Mouse (Mus musculus): ENCODE measurements at regions not wholly inside any gene's neighbourhood (a gene's known extent, or its start where the extent isn't known, plus 50 kb on each side); places are given as distances from the start of the nearest gene placed in this dataset.

GRCm38 (mm10) chr1:184297001-184297740 lies 263.1 kb upstream of the 1700056E22Rik start:
- Histone ChIP-seq H3K79me2 (ENCODE audit: control insufficient read depth, insufficient read depth, low read length, poor library complexity) (no peaks in the 10 kb centered on the region), H3K4me1 (ENCODE audit: control insufficient read depth in 1 of 2, insufficient read depth in 2 of 2, low read length in 2 of 2) (no peaks in the 10 kb centered on the region), H3K27ac (ENCODE audit: control insufficient read depth, low read depth, low read length) (no peak overlapping the region), H3K36me3 (ENCODE audit: control insufficient read depth in 1 of 2, insufficient read depth in 2 of 2, low read length in 2 of 2) (no peaks in the 10 kb centered on the region), H3K9me3 (replicated peaks; ENCODE audit: insufficient read depth, low read length) (no peaks in the 10 kb centered on the region), H3K4me3 (ENCODE audit: control insufficient read depth in 1 of 2, insufficient read depth in 1 of 2, low read depth in 2 of 2, low read length in 2 of 2) (no peak overlapping the region), H3K9ac (ENCODE audit: control insufficient read depth, low read depth, low read length, poor library complexity, severe bottlenecking) (no peak overlapping the region), H3K27me3 (ENCODE audit: control insufficient read depth in 1 of 2, insufficient read depth in 2 of 2, low read length in 2 of 2) (no peaks in the 10 kb centered on the region)
- no peak for TF ChIP-seq ZC3H11A (IDR thresholded peaks at IDR 0.05; ENCODE audit: low read depth, low read length)
- no peak for TF ChIP-seq TAL1 (IDR thresholded peaks at IDR 0.05; ENCODE audit: low read length)
- no peak for TF ChIP-seq TBP (IDR thresholded peaks at IDR 0.05; ENCODE audit: low read depth, low read length)
- no peak for TF ChIP-seq GABPA (IDR thresholded peaks at IDR 0.05; ENCODE audit: low read depth, low read length)
- TF ChIP-seq EP300 (IDR thresholded peaks at IDR 0.05; ENCODE audit: low read depth in 1 of 2, low read length in 2 of 2), result no peak
- TF ChIP-seq MYC (IDR thresholded peaks at IDR 0.05; ENCODE audit: low read depth, low read length), result no peak
- no peak for TF ChIP-seq GATA1 (IDR thresholded peaks at IDR 0.05; ENCODE audit: low read depth, low read length)
- TF ChIP-seq TCF12 (IDR thresholded peaks at IDR 0.05; ENCODE audit: low read depth, low read length), result no peak
- TF ChIP-seq MYB (IDR thresholded peaks at IDR 0.05; ENCODE audit: low read depth, low read length), result no peak
- TF ChIP-seq ELF1 (IDR thresholded peaks at IDR 0.05; ENCODE audit: low read depth, low read length), result no peak
- DNase-seq (ENCODE audit: low read depth, low spot score), result no peak

- Histone ChIP-seq H3K79me2 (ENCODE audit: control insufficient read depth, insufficient read depth, low read length, poor library complexity) (no peaks in the 10 kb centered on the region), H3K27ac (ENCODE audit: control insufficient read depth, low read depth, low read length) (no peak overlapping the region), H3K4me1 (ENCODE audit: control insufficient read depth in 1 of 2, insufficient read depth in 2 of 2, low read length in 2 of 2) (no peaks in the 10 kb centered on the region), H3K9ac (ENCODE audit: control insufficient read depth, low read depth, low read length, poor library complexity, severe bottlenecking) (no peak overlapping the region), H3K36me3 (ENCODE audit: control insufficient read depth in 1 of 2, insufficient read depth in 2 of 2, low read length in 2 of 2) (no peaks in the 10 kb centered on the region), H3K27me3 (ENCODE audit: control insufficient read depth in 1 of 2, insufficient read depth in 2 of 2, low read length in 2 of 2) (no peaks in the 10 kb centered on the region), H3K9me3 (replicated peaks; ENCODE audit: insufficient read depth, low read length) (no peaks in the 10 kb centered on the region), H3K4me3 (ENCODE audit: control insufficient read depth in 1 of 2, insufficient read depth in 1 of 2, low read depth in 2 of 2, low read length in 2 of 2) (no peak overlapping the region)
- DNase-seq (ENCODE audit: low read depth, low spot score), result no peak
- TF ChIP-seq MXI1 (IDR thresholded peaks at IDR 0.05; ENCODE audit: low read depth, low read length), result no peak
- TF ChIP-seq MYB (IDR thresholded peaks at IDR 0.05; ENCODE audit: low read depth, low read length), result no peak
- no peak for TF ChIP-seq POLR2AphosphoS2 (IDR thresholded peaks at IDR 0.05; ENCODE audit: low read length)
- TF ChIP-seq BHLHE40 (IDR thresholded peaks at IDR 0.05; ENCODE audit: borderline replicate concordance, low read depth, low read length), result no peak
- no peak for TF ChIP-seq ZMIZ1 (IDR thresholded peaks at IDR 0.05; ENCODE audit: low read depth, low read length)
- no peak for TF ChIP-seq UBTF (IDR thresholded peaks at IDR 0.05; ENCODE audit: borderline replicate concordance, insufficient read depth, low read depth, low read length)
- TF ChIP-seq EP300 (IDR thresholded peaks at IDR 0.05; ENCODE audit: low read depth in 1 of 2, low read length in 2 of 2), result no peak
- TF ChIP-seq E2F4 (IDR thresholded peaks at IDR 0.05; ENCODE audit: borderline replicate concordance, low read depth, low read length), result no peak
- no peak for TF ChIP-seq ETS1 (IDR thresholded peaks at IDR 0.05; ENCODE audit: low read depth, low read length)
- TF ChIP-seq KAT2A (conservative IDR thresholded peaks at IDR 0.05; ENCODE audit: low read depth, low read length), result no peak
- no peak for TF ChIP-seq TAL1 (IDR thresholded peaks at IDR 0.05; ENCODE audit: low read length)
- TF ChIP-seq TCF12 (IDR thresholded peaks at IDR 0.05; ENCODE audit: low read depth, low read length), result no peak
- TF ChIP-seq TBP (IDR thresholded peaks at IDR 0.05; ENCODE audit: low read depth, low read length), result no peak
- no peak for TF ChIP-seq GABPA (IDR thresholded peaks at IDR 0.05; ENCODE audit: low read depth, low read length)
- no peak for TF ChIP-seq CHD1 (IDR thresholded peaks at IDR 0.05; ENCODE audit: low read depth, low read length)
- no peak for TF ChIP-seq CTCF (IDR thresholded peaks at IDR 0.05 in 2 of 3, conservative IDR thresholded peaks at IDR 0.05 in 1 of 3; ENCODE audit: control insufficient read depth in 1 of 3, insufficient read depth in 1 of 3, low read depth in 2 of 3, low read length in 3 of 3, poor library complexity in 1 of 3, severe bottlenecking in 1 of 3)
- no peak for TF ChIP-seq USF2 (IDR thresholded peaks at IDR 0.05; ENCODE audit: borderline replicate concordance in 1 of 2, insufficient read depth in 1 of 2, low read depth in 1 of 2, low read length in 2 of 2)
- no peak for TF ChIP-seq MEF2A (IDR thresholded peaks at IDR 0.05; ENCODE audit: extremely low read depth, insufficient replicate concordance, low read depth, low read length, poor library complexity, severe bottlenecking)
These were observed 257.0 kb upstream of the 1700056E22Rik start for GRCm38 (mm10) chr1:184291129-184291528.

All from MEL (cell line).